Mouse (Mus musculus): ENCODE measurements around the gene Ran.

DNA sequence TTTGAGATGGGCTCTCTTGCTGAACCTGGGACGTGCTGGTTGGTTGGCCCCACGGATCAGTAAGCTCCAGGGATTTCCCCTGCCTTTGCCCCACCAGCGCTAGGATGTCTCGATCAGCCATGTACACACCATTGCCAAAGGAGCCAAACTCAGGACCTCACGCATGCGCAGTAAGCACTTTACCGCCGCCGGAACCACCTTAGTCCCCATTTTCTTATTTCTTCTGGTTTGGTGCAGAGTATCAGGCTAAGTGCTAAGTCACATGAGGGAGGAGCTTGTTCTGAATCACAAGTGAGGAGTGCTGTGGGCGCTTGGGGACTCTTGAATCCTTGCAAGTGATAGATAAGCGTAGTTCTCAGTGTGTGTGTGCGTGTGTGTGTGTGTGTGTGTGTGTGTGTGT, 45.4 kb downstream of the Ran start:
- no peak for TF ChIP-seq MYOG (IDR thresholded peaks at IDR 0.05; ENCODE audit: control insufficient read depth, extremely low read depth, insufficient read length)
- no peak for TF ChIP-seq CTCF (IDR thresholded peaks at IDR 0.05; ENCODE audit: control insufficient read depth, insufficient read depth, insufficient read length)
- no peak for TF ChIP-seq USF1 (IDR thresholded peaks at IDR 0.05; ENCODE audit: low read depth)
- TF ChIP-seq CEBPB (IDR thresholded peaks at IDR 0.05; ENCODE audit: low read depth) = no peak
- TF ChIP-seq MAX (IDR thresholded peaks at IDR 0.05) = no peak

Data from C2C12 (cell line).